Mouse (Mus musculus) megakaryocyte, adult 5-6 weeks (primary cell): ENCODE measurements around the gene Cmtm8. TPM values are rescaled to one million over a fixed set of nuclear protein-coding genes. Genes with fewer than 3 reads are reported as not detected.

Experiments
- ATAC-seq: 2 replicates; pipeline ENCODE4 v1.8.0; 2016; ENCODE audit warnings: mild to moderate bottlenecking, inconsistent platforms; ENCODE audit not compliant: poor library complexity, severe bottlenecking
- total RNA-seq, 2 experiments: library from RNA; stranded (forward) in 1 of 2; stranded (reverse) in 1 of 2; fragments of 153-499, 151-499 nt in 1 of 2; fragments of 221-1000, 200-1000 nt in 1 of 2; gene quantifications; 2 replicates each; pipeline versions ENCODE4 v1.2.3 to v1.2.4; 2015 to 2017

Gene Cmtm8
- total RNA-seq (2015) (1.0 and 1.5 TPM in 2 replicates), total RNA-seq (2017) (0.37 and 1.1 TPM in 2 replicates)

DNA sequence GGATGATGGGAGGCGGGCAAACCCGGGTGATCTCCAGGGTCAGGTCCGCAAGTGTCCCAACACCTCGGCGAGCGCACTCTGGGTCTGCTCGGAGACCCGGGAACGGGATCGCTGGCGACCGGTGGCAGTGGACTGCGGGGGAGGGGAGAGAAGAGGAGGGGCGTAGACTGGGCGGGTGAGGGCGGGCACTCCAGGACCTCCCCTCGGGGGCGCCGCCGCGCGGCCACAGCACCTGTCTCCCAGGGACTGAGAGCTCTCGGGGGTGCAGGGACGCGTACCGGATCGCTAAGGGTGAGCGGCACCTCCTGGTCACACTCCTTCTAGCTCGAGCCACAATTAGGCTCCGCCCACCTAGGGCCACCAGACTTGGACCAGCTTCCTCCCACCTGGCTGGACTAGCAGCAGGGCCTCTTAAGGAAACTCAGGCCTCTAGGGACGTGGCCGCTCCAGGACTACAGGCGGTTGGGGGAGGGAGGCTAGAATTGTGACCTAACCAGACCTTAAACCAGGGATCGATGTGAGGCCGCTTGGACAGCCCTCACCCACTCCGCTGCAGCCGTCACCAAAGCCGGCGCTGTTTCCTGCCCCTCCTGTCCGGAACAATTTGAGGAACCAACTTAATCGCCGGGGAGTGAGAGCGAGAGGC is at the start of gene Cmtm8:
TSS of gene Cmtm8 (minus strand) at position 140 of the 646 bp plus-strand sequence.
- peak; percentile 88 for ATAC-seq

DNA sequence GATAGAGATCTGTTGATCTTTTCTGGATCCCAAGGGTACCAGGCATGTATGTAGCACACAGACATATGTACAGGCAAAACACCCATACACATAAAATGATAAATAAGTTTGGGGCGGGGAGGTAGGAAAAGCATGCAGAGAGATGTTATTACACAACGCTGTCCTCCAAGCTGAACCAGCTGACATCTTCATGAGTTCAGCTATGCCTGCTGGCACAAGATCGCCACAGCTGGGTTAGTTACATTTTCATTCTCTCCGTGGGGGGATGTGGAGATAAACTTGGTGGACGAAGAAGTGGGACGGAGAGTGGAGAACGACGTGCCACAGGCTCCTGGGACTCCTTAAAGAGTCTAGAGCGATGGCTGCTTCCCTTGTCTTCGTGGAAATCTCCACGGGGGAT is 49.0 kb upstream of the Cmtm8 start:
- no peak for ATAC-seq

DNA sequence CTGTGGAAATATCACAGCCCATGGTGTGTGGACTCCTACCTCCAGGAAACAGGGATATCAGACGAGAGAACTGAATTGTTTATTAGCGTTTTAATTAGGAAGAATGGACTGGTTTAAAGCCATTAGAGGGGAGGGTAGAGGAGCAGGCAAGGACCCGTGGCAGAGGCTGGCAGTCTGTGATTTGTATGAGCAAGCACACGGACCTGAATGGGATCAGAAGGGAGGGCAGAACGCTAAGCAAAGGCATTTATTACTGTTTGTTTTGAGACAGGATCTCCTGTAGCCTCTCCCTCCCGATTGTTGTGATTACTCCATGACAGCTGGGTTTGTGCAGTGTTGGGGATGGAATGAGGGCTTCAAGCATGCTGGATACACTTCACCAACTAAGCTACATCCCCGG is 46.4 kb upstream of the Cmtm8 start:
- no peak for ATAC-seq

DNA sequence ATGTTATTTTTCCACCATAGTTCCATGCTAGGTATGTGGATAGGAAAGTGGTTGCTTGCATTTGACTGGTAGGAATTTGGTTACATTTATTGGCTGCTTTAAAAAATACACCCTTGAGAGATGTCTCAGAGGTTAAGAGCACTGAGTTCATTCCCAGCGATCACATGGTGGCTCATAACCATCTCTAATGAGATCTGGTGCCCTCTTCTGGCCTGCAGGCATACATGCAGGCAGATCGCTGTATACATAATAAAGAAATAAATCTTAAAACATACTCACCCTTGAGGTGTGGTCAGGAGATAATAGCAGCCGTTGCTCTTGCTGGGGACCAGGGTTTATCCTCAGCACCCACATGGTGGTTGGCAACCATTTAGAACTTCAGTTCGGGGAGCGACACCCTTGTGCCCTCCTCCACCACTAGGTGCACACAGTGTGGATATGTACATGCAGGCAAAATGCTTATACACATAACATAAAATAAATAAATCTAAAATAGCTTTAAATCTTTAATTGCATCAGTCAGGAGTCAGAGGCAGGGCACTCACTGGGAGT is 45.0 kb upstream of the Cmtm8 start:
- ATAC-seq, result no peak

DNA sequence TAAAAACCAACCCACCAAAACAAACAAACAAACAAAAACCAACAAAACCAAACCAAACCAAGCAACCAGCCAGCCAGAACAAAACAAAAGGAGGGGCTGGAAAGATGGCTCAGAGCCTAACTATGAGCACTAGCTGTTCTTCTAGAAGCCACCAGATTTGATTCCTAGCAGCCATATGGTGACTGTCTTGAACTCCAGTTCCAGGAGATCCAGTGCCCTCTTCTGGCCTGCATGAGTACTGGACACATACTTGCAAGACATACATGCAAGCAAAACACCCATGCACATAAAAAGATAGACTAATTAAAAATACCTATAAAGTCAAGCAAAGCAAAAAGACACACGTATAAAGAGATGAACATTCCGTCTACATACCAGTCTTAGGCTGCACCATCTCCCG is 43.7 kb upstream of the Cmtm8 start:
- ATAC-seq, result peak; percentile 66

DNA sequence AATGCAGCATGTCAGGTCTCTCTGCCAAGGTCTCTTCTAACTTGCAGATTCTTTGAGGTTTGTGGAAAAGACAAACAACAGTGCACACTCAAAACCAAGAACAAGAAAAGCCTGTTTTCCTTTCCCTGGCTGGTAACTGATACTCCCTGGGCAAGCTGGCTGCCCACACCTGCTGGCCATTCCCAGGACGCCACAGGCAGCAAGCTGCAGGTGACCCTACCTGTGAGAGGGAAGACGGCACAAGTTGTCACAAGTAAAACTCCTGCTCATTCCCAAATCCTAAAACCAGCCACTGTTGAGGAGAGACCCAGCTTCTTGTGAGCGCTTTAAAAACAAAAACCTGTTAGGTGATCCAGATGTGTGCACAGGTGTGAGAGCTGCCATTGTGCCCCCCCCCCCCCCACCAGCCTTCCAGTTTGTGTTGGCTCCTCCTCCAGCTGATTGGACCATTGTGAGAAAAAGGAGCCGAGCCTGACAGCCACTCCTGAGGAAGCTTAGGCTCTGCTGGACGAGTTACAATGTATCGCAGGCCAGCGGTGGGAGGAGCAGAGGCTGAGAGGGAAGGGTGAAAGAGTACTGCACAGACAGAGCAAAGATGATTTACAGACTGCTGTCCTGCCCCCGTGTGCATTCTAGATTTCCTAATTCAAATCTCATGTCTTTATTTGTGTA is 42.2 kb upstream of the Cmtm8 start:
- no peak for ATAC-seq

DNA sequence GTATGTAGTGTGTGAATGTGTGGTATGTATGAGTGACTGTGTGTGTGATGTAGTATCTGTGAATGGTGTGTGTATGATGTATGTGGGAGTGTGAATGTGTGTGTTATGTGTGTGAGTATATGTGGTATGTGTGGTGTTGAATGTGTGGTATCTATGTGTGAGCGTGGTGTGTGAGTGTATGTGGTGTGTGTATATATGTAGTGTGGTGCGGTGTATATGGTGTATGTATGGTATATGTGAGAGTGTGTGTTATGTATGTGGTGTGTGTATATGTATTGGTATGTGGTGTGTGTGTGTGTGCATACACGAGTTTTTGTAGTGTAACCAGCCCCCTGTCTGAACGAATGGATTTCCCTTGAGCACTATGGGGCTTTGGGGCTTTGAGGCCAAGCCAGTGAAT is 41.6 kb upstream of the Cmtm8 start:
- ATAC-seq, result no peak

DNA sequence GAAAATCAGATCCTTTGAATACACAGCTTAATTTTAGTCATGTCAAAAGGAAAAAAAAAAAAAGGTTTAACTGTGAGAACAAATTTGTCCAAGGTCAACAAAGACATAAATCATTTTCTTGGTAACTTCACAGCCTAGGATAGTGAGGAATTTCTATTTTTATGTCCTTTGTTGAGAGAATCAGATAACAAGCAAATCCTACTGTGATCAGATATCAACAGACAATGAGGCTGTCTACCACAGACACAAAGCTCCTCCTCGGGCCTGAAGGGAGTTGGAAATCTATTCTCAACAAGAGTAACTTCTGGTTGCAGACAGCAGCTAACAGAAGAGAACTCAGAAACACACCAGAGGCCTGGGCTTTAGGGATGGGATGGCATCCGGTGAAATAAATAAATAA is 38.0 kb upstream of the Cmtm8 start:
- no peak for ATAC-seq

DNA sequence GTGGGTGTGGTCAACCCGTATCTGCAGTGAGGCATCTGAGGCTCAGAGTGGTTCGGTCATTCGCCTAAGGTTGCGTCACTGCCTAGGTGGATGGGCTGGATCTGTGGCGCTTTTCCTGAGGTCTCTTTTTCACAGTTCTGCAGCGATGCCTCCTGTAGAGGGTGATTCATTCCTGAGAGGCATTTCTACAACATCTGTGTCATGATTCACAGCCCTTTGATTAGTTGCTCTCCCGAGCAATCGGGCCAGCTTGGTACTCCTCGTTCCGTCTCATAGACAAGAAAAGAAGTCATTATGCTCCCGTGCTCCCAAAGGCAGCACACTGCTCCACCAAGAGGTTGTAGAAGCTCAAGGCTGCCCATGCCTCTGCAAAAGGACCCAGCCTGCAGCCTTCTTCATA is 11.4 kb upstream of the Cmtm8 start:
- no peak for ATAC-seq

DNA sequence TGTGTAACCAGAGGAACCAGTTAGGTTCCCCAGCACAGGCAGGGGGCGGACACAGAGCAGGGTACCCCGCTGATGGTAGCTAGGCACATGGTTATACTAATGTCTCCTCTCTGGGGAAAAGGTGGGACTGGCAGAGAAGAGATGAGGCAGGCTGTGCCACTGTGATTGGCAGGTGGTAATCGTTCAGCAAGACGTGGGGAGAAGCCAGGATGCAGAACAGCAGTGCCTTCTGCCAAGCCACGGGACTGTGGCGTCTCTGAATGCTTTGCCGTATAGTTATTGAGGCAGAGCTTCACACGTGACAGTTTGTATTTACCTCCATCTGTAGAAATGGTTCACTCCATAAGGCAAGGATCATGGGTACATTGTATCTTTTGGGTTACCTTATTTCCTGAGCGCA is 10.7 kb upstream of the Cmtm8 start:
- no peak for ATAC-seq

DNA sequence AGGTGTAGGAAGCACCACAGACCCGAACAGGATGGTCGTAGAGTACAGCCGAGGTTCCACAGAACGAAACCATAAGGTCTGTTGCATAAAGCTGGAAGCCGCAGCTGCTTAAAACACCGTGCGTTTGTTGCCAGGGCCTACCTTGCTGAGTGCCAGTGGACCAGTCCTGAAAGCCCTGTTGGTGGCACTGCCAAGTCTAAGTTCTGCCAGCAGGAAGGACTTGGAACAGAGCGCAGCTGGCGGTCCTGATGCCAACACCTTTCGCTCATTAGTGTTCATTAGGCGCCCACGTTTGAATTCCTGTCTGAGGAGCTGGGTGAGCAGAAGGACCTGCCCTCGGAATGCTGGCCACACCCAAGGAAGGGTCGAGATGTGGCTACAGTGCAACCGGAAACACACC is 9.4 kb upstream of the Cmtm8 start:
- ATAC-seq, result no peak

DNA sequence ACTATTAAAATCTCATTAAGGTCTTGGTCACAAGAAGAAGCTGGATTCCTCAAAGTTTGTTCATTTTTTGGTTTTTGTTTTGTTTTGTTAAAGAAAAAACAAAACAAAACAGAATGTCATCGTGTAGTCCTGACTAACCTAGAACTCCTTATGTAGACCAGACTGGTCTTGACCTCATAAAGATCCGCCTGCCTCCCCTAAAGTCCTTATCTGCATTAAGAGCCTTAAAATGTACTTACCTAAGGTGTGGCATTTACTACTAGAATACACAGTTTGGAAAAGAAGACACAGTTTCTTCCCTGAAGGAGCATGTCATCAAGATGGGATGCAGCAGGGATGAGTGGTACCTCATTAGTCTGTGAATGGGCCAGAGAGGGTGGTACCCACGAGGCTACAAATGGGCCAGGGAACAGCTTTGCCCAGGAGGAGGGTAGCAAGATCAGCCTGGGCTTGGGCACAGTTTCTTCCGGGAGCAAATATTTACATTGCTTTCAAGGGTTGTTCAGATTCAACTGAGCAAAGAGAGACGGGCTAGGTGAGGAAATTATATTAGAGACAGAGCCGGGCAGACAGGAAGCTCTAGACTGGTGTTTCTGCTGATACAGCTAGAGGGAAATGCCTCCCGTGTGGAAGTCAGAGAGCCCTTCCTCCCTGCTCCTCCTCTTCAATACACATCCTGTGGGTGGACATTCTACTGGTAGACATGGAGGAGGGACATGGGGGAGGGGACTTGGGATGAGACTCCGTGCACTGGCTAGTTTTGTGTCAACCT is 7.6 kb upstream of the Cmtm8 start:
- no peak for ATAC-seq

DNA sequence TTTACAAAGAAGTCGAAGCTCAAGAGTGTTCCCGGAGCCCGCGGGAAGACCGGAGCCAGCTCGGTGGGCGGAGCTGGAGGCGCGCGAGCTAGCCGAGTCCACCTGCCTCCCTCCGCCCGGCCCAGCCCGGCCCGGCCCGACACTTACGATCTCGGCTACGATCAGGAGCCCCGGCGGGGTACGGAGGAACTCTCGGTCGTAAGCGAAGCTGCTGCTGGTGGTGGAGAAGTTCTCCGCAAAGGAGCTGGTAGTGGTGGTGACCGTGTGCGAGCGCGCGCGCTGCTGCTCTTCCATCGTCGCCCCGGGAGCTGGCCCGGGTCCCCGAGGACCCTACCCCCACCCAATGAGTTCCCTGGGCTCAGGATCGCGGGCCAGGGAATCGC is 331 bp downstream of the Cmtm8 start:
- ATAC-seq, result peak; percentile 50

DNA sequence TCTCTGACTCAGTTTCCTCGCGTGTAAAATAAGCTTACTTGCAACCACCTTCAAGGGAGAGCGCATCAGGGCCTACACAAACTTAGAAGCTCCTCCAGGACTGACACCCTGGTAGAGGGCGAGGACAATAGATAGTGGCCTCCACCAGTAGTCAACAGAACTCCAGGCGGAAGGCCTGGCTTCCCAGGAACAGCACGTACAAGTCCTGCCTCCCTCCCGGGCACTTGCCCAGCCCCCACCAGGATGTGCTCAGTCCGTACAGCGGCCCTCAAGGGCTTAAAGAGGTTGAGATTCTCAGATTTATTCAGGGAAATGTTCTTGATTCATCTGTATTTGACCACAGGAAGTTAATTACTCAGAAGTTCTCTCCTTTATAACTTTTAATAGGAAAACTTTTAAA is 1.1 kb downstream of the Cmtm8 start:
- ATAC-seq, result no peak

DNA sequence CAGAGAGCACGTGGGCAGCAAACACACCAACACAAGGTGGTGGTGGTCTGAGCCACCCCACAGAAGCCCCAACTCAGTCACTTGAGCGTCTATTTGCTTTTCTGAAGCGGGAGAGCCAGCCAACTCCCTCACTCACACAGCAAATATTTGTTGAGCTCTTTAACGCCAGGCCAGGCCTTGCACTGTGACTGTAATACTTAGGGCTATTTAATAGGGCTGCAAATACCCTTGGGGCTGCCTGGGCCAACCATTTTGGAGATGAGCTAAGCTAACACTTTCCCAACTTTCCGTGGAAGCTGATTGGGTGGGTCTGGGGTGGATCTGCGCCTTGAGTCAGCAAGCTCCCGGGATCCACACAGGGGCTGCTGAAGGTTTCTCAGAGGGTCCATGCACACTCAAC is 1.7 kb downstream of the Cmtm8 start:
- no peak for ATAC-seq

DNA sequence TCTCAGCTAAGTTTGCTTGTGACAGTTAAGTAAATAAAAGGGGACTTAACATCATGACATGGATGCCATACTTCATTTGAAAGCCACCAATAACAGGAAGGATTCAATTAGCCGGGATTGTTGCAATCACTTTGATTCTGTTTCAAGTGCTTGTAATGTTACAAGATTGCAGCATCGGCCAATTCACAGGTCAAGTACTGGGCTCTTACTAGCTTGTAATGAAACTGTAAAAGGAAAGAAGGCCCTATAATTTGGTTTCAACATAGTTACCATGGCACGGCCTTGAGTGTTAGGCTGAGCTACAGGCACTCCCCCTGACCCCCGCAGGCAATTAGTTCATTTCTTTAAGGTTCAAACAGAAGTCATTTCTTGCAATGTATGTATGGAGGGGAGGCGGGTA is 5.1 kb downstream of the Cmtm8 start:
- ATAC-seq, result no peak

DNA sequence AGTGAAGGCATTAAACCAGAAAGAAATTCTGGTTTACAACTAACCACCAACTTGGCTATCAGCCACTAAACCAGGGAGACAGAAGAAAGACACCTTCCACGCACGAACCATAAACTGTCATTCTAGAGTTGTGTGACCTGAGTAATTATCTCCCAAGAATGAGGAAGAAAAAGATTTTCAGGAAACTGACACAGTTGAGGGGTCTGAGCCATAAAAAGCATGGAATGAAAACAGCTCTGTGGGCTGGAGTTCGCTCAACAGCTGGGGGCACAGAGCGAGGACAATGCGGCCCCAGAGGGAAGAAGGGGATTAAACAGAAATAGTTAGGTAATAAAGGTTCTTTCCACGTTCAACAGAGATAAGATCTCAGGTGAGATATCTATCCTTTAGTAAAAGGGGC is 12.4 kb downstream of the Cmtm8 start:
- no peak for ATAC-seq

DNA sequence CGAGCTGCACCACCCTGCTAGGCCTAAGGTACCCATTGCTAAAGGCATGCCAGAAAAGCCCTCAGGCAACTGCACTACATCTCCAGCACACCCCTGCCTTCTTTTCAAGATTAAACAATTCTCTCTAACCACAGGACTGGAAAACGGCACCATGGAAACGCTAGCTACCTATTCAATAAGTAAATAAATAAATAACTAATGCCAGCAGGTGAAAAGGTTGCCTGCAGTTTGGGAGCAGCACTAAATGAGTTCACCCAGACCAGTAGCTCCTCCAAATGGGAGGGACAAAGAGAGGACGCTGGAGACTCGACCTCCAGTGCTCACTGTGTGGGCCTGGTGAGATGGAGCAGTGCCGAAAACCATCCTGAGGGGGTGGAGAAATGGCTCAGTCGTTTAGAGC is 13.6 kb downstream of the Cmtm8 start:
- ATAC-seq, result no peak

DNA sequence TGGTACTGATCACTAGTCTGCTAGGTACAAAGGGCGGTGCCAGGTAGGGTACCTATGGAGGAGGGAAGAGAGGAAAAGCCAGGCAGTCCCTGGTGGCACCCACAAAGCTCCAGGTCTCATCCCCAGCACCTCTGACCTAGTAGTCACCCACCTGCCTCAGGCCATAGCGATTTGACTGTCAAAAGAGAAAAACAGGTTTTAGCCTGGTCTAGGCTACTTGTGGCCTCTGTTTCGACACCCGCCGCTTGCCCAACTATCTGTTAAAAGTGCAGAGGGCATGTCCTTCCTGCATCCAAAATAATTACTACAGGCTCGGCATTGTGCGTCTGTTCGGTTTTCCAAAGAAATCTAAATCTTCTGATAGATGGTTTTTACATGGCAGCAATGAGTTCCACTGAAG is 14.3 kb downstream of the Cmtm8 start:
- ATAC-seq, result peak; percentile 33; the same call in 1 of the 2 replicates

DNA sequence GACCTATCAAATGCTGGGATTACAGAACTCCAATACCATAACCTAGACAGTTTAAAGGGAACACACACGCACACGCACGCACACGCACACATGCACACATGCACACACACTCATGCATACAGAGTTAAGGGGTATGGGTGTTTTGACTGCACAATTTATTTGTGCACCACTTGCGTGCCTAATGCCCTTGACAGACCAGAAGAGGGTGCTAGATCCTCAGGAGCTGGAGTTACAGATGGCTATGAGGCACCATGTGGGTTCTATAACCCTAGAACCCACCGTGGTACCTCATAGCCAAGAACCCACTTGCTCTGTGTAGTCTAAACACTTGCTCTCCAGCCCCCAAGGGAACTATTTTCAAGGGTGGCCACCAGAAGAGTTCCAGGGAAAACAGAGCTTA is 15.6 kb downstream of the Cmtm8 start:
- no peak for ATAC-seq

DNA sequence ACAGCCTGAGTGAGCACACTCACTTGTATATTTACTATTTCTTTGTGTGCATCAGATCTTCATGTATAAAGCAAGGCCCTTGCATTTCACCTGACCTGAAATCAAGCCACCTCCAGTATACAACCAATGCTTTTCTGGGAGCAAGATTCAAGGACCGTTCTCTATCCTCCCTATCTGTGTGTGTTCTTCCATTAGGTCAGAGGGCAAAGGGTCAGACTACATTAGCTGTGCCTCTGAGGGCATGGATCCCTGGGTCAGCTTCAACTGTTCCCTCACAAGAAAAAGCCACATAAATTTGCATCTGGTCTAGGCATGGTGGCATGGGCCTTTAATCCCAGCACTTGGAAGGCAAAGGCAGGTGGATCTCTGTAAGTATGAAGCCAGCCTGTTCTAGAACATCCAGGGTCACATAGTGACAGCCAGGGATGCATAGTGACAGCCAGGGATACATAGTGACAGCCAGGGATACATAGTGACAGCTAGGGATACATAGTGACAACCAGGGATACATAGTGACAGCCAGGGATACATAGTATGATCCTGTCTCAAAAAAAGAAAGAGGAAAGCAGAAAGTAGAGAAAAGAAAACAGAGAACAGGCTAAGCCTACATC is 16.6 kb downstream of the Cmtm8 start:
- ATAC-seq, result no peak
